Mouse (Mus musculus): Measurements from ENCODE around the gene Rbpj.

DNA sequence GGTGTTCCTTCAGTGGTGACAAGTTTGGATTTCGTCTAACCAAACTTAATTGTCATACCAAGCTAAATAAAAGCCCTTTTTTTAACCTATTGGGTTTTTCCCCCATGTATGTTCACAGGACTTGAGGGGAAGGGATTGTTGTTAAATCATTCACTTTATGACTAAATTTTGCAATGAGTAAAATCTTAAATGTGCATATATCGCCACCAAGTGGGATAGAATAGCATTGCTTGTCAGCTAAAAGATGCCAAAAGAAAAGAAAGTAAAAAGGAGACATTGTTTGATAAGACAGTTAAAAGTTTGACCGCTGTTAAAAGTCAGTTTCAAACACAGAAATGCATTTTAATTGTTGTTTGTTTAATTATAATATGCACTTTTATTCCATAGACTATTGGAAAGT is 172.7 kb downstream of the Rbpj start:
- TF ChIP-seq POLR2A (IDR thresholded peaks at IDR 0.05; ENCODE audit: borderline replicate concordance, extremely low read depth, low read depth, low read length) (no peak), CTCF (IDR thresholded peaks at IDR 0.05; ENCODE audit: insufficient read depth, low read length) (no peak)
